Mouse (Mus musculus) cortical plate, adult 2 months (tissue): ENCODE results near the gene Ddx51.

Experiments
- CTCF ChIP-seq: fragments of 200-500 bp; IDR thresholded peaks from 2 replicates; pipeline ENCODE4 v1.5.1; 2011; ENCODE audit warnings: mild to moderate bottlenecking, control low read depth, low read length; ENCODE audit not compliant: insufficient read depth; ENCODE audit errors: extremely low read depth
- POLR2A ChIP-seq: fragments of 200-500 bp; IDR thresholded peaks from 2 replicates; pipeline ENCODE4 v1.6.1; 2011; ENCODE audit warnings: mild to moderate bottlenecking, low read length, control low read depth; ENCODE audit not compliant: insufficient read depth; ENCODE audit errors: extremely low read depth

- TF ChIP-seq POLR2A (peak; percentile 59; the same call in 1 of the 2 replicates), CTCF (no peak)
Measured at GRCm38 (mm10) chr5:110652719-110653648, at the start of gene Ddx51, which contains the start of gene Noc4l.
